Mouse (Mus musculus) left cerebral cortex, postnatal 10 days (tissue): ENCODE measurements around the gene Aim2. TPM values are rescaled to one million over a fixed set of nuclear protein-coding genes. Genes with fewer than 3 reads are reported as not detected.

Experiments used
- DNase-seq, 2 experiments: peaks; one replicate each; pipeline ENCODE4 v3.0.0; 2021 to 2022; ENCODE audit warnings: low spot score in 2 of 2, mixed read lengths in 1 of 2; ENCODE audit errors: extremely low spot score in 1 of 2
- intact Hi-C: fragments of 180-260 bp; cut with DNase I; formaldehyde crosslinking; loops from one replicate; pipeline ENCODE4 v1.15.1; 2025
- total RNA-seq, 2 experiments: library from RNA; stranded (reverse); gene quantifications; 2 replicates each; pipeline ENCODE4 v1.2.3; 2021

The Aim2 gene
- total RNA-seq, 2 experiments from 2014 or later: 3.7 to 4.9 TPM

DNA sequence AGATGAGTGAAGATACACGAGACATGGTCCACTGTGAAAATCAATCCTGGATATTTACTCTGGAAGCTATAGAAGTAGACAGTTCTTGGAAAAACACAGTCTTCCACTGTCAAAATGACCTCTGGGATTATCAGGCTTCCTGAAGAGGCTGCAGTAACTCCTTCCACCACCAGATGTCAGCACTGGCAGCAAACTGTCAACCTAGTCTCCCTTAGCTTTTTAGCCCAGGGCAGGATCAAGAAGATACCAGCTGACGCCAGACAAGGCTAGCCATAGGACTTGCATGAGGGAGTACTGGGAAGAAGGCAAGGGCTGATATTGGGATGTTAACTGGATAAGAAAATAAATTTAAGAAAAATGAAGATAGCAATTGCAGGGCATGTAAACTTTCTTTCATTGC, 11.1 kb upstream of the Aim2 start:
- intact Hi-C loops: loop anchor here (5.0 kb wide), 1 partner anchor 33 kb away; no protein-coding TSS in a partner anchor
- peak in 1 of 2 experiments; percentile 51 for DNase-seq

DNA sequence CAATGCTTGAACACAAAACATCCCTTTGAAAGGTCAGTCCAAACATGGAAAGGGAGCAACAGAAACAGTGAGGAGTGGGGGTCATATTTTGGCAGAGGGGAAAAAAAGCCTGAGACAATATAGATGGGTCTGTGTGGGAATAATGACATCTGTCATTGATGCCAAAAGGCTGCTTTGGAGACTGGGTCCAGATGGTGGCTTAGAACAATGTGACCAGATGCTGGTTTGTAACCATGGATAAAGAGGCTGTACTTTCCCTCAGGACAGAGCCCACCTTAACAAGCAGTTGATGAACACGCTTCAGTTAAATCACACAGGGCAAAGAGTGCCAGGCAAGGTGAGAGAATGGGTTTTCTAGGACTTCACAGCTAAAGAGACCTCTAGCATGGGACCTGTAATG, 8.3 kb upstream of the Aim2 start:
- no peak for DNase-seq
- intact Hi-C loops: no loop called here

DNA sequence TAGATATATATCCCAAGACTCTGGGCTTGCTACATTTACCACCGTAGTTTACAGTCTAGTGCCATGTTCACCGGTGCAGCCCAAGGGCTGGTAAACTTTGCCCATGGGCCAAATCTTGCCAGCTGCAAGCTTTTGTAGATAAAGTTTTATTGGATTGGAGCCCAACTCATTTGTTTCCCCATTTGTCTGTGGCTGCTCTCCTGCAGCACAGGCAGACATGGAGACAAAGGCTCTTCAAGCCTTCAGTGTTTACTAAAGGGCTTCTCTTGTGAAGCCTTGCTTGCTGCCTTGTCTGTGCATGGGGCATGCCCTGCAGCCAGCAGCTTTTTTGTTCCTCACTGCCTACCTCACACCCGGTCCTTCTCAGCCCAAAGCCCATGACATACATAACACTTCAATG, 6.7 kb upstream of the Aim2 start:
- no peak for DNase-seq
- intact Hi-C loops: no loop called here

DNA sequence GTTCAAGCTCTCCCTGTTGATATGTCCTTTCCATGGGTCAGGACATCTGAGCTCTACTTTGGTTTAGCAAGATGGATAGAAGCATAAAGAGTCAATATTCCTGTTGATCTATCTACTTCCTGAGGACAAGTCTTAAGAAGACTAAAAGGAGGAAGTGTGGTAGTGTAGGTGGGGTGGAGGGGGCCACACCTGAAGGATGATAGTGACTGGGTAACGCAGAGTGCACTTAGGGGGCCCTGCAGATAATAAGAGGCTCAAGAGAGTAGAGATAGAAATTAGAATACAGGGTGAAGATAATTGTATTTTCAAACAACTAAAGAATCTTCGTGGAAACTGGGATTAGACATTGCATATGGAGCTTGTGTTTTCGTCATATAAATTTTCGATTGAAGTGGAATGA, 5.6 kb upstream of the Aim2 start:
- DNase-seq: no peak
- intact Hi-C loops: no loop called here

DNA sequence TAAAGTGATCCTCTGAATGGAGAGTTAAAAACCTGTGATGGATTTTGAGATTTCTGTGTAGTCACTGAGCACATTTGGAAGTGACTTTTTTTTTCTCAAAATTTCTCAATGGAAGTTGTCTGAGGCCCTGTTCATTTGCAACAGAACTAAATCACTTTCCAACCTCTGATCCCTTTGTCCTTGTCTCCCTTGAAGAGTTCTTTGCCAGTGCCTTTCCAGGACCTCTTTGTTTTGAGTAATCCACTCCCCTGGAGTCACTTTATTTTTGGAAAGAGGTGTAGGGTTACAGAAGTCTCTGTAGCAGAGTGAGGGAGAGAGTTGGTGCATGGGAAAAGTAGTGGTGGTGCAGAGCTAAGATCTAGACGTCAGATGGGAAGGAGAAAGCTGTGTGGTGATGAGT, 2.2 kb upstream of the Aim2 start:
- intact Hi-C loops: no loop called here
- DNase-seq: no peak

DNA sequence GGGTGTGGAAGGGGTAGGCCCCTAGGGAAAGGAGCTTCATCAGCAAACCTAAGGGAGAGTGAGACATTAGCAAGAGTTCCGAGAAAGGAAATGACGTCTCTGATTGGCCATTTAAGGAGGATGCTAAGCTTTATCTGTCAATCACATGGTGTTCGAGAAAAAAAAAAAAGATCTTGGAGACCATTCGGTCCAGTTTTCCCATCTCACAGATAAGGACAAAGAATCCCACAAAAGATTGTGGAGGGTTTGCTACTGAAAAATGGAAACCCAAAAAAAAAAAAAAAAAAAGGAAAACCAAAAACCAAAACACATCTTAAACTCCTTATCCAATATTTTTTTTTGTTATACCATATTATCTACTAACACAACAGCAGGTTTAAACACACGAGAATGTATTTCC, 1.5 kb upstream of the Aim2 start:
- no peak for DNase-seq
- intact Hi-C loops: no loop called here

DNA sequence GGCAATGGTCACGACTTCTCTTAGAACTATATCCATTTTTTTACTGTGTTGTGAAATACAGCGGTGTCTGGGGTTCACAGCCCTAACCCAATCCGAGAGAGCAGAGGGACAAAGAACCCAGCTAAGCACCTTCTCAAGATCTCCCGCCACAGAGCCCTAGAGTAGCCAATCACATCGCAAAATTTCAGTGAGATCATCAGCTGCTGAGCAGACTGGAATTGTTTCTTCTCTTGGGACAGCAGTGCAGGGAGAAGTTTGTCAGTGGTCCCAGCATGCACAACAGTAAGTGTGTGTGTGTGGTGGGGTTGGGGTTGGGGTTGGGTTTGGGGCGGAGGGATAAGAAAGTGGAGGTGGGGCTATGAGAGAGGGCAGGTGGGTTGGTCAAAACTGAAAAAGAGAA, 733 bp upstream of the Aim2 start:
- intact Hi-C loops: no loop called here
- no peak for DNase-seq

DNA sequence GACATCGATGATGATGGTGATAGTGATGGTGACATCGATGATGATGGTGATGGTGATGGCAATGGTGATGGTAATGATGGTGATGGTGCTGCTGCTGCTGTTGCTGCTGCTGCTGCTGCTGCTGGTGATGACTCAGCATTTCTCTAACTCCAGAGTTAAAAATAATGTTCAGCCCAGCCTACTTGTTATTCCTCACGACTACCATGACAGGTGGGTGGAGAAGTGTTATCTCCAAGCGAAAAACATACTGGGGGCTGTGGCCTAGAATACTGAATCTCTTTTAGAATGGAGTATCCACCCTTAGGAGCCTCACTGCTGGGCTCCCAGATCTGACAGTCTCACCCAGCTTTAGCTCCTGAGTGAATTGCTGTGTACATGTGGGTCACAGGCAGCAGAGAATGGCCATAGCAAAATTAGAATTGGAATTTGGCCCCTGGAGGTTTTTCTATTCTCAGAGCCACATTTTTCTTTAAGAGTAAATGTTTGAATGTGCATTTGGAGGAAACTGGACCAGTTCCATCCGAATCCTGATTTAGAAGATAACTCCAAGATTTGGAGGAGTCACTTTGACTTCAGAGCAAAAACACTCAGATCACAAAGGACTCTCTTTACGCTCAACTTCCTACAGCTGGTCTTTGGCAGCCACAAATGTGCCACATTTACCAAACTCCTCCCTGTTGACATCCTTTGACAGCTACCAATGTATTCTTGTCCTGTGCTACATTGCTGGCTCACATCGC, 4.6 kb downstream of the Aim2 start:
- DNase-seq: no peak
- intact Hi-C loops: no loop called here

DNA sequence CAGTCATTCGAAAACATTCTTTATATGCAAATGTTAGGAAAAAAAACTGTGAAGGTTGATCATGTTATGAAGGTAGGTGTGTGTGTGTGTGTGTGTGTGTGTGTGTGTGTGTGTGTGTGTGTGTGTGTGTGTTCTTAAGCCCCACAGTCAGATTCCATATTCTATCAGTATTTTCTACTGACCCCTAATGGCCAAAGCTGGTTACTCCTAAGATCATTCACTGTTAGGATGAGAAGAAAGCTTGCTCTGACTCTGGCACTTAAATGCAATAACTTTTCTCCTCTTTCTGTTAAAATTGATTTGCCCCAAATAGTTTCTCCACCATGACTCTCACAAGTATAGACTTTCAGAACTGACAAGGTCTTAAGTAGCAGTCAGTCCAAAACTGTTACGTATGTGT, 6.0 kb downstream of the Aim2 start:
- intact Hi-C loops: no loop called here
- no peak for DNase-seq

DNA sequence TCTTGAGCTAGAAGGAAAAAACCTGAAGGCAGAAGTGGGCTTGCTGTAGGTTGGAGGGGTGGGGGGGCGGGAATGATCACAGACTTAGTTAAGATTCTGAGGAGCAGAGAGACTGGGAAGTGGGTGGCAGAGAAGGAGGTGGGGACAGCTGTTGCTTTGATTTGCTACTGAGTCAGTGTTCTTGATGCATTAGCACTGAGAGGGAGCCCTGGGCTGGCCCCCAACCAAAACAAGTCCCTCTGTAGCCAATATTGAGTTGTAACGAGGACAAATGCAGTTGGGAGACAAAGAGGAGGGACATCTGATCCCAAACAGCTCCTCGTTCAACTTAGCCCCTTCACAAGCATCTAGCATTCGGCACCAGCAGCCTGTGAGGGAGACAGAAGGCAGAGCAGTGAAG, 7.1 kb downstream of the Aim2 start:
- no peak for DNase-seq
- intact Hi-C loops: no loop called here

DNA sequence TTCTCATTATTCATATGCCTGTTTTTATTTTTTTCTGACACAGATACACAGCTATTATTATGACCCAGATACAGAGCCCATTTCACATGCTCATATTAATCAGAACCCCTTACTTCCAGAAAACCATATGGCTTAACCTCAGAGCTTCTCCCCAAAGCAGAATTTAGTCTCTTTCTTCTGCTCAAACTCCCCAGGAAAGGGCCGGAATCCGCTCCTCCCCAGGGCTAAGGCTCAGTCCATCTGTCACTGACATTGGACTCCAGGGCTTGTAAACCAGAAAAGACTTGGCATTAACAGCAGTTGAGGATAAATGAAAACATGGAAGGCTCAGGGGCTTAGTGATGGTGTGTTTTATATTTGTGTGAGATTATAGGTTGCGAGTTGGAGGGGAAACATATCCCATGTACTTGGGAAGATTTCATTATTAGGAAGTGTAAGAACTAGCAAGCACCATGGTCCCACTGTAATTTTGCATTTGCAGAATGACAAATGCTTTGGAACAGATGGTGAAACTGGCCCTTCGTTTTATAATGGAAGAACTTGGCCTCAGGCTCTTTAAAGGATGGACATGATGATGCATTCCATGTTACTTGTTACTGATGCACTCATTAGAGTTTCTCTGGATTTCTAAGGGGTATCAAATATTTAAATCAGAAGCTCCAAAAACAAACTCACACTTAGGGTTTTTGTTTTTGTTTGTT, 9.1 kb downstream of the Aim2 start:
- intact Hi-C loops: no loop called here
- DNase-seq: no peak

DNA sequence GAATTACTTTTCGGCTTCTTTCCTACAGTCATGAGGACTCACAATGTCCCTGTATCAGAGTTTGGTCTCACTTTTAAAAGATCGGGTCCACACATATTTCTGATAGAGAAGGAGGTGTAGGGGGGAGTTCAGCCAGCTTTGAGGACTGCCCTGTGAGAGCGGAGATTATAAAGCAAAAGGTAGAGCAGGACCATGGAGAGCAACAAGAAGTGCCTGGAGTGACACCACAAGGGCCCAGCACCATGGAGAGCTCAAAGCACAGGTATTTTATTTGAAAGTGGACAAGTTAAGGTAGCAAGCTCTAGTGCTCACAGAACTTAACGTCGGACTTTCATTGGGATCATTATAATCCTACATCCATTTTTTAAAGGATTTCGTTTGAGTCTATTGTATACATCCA, 11.0 kb downstream of the Aim2 start:
- DNase-seq: peak in 1 of 2 experiments; percentile 35
- intact Hi-C loops: no loop called here

DNA sequence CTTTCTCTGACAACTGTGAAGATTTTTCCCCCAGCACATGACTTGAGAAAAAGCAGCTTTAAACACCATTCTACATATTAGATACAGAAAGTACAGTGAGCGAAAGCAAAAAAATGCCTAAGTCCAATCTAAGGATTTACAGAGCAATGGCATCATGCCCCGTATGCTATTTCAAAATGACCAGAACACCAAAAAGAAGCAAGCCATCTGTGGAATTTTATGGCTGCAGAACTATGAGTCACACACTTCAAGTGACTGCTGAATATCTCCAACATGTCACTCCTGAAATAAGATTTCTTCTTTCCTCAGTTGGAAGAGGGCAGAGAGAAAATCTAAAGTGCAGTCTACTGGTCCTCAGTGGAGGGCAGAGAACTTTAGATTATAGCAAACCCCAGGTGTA, 12.8 kb downstream of the Aim2 start:
- intact Hi-C loops: no loop called here
- no peak for DNase-seq

DNA sequence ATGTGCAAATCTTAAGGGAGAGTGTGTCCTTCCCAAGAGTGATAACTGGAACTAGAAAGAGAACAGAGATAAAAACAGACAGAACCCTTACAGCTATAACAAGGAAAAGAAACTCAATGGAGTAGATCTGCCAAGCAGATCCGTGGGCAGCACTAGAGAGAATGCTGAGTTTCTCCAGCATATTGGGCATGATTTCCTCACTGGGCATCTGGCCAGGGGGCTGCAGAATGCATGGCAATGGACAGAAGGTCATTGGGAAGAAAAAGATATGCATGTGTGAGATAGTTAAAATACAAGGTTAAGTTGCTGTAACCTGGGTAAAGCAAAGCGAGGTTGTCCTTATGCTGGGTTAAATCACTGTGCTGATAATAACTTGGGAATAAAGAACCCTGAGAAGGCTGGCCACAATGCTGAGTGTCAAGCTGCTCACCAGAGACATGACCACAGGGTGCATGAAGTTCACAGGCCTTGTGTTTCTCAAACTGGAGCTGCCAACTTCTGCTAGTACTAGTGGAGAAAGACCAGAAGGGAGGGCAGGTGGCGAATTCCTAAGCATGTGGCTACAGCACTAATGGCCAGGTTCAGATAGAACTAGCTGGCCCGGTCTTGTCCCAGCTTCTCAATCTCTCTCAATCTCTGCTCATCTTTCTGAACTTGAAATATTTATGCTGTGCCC, 13.6 kb downstream of the Aim2 start:
- peak in 1 of 2 experiments; percentile 34 for DNase-seq
- intact Hi-C loops: no loop called here

DNA sequence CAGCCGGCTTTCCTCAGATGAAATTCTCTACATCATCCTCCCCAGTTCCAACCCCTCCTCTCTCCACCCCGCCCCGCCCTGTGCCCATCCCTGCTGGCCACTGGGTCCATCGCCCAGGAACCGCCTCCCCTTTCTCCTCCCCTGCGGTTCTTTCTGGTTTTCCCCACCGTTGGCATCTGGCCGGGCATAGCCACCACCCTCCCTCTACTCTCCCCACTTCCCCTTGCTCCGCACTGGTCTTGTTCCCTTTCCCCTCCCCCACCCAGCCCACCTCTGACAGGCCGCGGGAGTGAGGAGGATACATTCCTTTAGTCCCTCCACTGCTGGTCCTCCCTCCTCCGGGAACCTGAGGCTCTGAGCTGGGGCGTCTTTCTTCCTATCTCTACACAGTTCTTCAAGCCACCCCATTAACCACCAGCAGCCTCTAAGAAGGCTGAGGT, 15.3 kb downstream of the Aim2 start:
- peak in 1 of 2 experiments; percentile 68 for DNase-seq
- intact Hi-C loops: loop anchor here (5.0 kb wide), 1 partner anchor 44 kb away; no protein-coding TSS in a partner anchor

DNA sequence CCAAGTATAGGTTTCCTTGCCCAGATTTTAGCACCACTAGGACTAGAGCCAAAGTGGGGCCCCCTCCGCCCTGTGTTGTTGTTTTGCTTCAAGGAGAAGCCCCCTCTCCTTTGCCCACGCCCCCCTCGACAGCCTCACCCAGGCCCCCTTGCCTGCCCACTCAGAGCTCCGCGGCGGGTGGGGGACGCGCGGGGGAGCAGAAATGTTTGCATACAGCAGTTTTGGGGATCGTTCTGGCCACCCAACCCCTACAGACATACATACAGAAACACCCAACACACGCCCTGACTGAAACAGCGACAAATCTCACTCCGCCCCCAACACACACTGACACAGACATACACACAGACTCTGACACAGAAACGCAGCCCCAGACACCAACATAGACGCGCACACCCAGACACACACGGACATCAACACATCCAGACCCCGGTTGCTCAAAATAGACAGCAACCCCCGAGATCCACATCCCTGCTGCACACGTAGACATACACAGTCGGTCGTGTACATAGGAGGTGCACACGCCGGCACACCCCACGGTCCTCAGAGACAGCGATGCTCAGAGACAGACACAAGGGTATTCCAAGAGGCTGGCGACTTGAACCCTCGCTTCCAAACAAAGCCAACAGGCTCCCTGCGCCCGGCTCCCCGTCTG, 16.1 kb downstream of the Aim2 start:
- intact Hi-C loops: loop anchor here (5.0 kb wide), 1 partner anchor 45 kb away; no protein-coding TSS in a partner anchor
- peak in 1 of 2 experiments; percentile 54 for DNase-seq

DNA sequence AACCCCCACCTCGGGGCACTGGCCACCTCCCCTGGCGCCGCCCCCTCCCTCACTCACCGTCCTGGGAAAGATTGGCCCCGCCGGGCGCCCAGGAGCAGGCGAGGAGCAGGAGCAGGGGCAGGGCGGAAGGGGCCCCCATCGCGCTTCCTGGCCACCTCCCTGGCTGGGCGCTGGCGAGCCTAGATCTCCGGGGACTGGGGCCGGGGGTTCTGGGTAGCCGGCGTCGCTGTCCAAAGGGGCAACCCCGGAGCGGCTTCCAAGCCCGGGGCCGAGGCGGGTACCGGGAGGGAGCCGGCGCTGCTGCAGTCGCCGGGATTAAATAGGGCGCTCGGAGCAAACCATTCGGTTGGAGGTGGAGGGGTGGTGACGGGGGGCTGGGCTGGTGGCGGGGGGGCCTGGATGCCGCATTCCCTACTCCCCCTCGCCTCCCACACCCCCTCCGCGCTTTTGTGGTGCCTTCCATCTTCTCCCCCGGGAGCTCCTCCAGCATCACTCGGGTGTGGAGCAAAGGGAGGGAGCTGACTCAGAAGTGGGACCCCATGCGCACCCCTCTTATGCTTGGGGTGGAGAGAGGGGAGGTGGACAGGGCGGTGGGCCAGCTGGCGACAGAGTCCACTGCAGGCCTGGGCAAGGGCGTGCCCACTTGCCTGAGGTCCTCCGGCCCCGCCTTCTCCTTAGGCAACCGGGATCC, 16.8 kb downstream of the Aim2 start, which contains the start of gene Cadm3:
Gene Cadm3 (minus strand): TSS at position 340 of the 691 bp plus-strand sequence.
- intact Hi-C loops: loop anchor here (5.0 kb wide), 1 partner anchor 45 kb away; no protein-coding TSS in a partner anchor
- DNase-seq: peak; percentile 84 to 85

DNA sequence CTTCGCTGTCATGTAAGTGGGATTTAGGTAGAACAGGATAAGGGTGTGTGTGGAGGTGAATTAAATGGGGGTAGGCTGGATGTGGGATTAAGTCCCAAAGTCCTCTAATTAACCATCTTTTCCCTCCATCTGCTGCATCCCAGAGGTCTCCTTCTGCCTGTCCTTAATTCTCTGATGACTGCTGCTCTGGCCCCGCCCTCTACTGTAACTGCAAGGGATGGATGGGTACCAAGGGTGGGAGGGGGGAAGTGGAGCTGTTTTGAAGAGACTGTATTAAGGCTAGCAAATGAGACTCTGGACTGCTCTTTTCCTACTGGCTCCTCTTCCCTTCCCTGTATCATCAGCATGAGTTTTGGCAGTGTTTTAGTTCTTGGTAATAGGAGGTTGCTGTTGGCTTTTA, 18.9 kb downstream of the Aim2 start:
- intact Hi-C loops: loop anchor here (5.0 kb wide), 2 partner anchors 32 to 47 kb away; no protein-coding TSS in a partner anchor
- DNase-seq: no peak
